Mouse (Mus musculus): ENCODE measurements around the gene Cdh5. TPM values are rescaled to one million over a fixed set of nuclear protein-coding genes. Genes with fewer than 3 reads are reported as not detected.

Cdh5 gene
- polyA plus RNA-seq, 1 experiment from 2014 or later: 17.1 TPM

DNA sequence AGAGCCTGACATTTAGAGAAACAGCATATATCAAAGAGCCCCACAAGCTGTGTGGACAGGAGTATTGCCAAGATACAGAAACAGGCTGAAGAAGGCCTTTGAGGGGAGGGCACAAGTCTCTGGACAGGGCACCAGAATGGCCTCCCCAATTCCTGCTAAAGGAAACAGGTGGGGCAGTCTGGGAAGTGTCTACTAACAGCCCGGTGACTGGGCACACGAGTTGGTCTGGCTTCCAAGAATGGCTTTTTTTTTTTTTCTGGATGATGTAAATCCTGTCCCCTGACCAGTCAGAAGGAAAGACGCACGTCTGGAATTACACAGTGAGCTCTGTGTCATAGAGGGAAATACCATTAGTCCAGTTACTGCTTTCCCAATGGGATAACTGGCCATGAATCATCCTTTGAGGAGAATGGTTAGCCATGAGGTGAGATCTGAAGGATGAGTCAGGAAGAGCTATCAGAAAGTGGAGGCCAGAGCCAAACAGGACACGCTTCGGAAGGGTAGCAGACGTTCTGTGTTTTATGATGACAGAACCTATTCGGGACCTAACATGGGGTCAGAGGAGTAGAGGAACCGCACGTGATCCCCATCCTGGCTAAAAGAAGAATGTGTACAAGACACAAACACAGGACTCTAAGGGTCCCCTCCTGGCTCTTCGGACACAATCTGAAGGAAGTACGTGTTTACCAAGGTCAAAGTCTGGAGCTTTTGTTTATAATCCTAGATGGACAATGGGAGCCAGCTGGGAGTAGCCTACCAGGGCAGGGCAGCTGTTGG lies 20.4 kb downstream of the Cdh5 start:
- DNase-seq (ENCODE audit: low spot score) (no peak), ATAC-seq (replicated peaks; ENCODE audit: low FRiP score) (no peak)
- H3K27ac ChIP-seq (ENCODE audit: low read depth, low read length): no peak overlapping the region
- H3K4me3 ChIP-seq (ENCODE audit: low read depth, low read length): no peak overlapping the region
- H3K4me1 ChIP-seq (replicated peaks; ENCODE audit: control insufficient read depth, insufficient read depth, low read length): no peaks in the 10 kb centered on the region
- H3K4me2 ChIP-seq: no peak overlapping the region
- no peak overlapping the region for H3K9ac ChIP-seq (ENCODE audit: low read depth, low read length)
- H3K9me3 ChIP-seq (ENCODE audit: control insufficient read depth, low read length): no peaks in the 10 kb centered on the region
- no peaks in the 10 kb centered on the region for H3K27me3 ChIP-seq (replicated peaks; ENCODE audit: control insufficient read depth, insufficient read depth, low read length)
- WGBS: 86% methylated on average over 12 of the region's 12 CpGs
- H3K36me3 ChIP-seq (ENCODE audit: control insufficient read depth, insufficient read depth, low read length): no peaks in the 10 kb centered on the region

DNA sequence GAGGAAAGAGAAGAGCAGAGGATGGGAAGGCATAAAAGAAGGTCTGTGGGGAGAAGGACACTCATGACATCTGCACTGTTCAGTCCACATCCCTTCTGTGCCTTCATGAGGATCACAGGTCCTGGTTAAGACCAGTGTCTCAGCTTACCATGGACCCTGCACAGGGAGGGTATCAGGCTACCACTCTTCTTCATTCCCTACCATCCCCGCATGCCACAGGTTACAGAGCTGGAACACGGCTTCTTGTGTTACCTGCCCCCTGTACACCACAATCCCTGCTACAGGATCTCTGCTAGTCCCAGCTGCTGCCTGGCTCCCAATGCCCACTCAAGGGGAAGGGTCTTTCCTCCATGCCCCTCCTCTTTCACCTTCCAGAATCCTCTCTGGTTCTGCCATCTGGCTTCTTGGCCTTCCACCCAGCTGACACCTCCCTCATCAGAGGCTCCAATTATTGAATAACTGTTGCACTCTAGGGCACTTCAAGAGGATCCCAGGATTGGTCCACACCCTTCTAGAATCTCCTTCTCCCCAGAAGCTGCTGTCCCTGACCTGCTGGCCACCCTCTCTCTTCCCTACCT lies 21.7 kb downstream of the Cdh5 start:
- no peaks in the 10 kb centered on the region for H3K9me3 ChIP-seq (ENCODE audit: control insufficient read depth, low read length)
- no peaks in the 10 kb centered on the region for H3K36me3 ChIP-seq (ENCODE audit: control insufficient read depth, insufficient read depth, low read length)
- no peak overlapping the region for H3K4me3 ChIP-seq (ENCODE audit: low read depth, low read length)
- WGBS: 84% methylated on average over 2 of the region's 2 CpGs
- DNase-seq (ENCODE audit: low spot score): no peak
- H3K27me3 ChIP-seq (replicated peaks; ENCODE audit: control insufficient read depth, insufficient read depth, low read length): no peaks in the 10 kb centered on the region
- ATAC-seq (replicated peaks; ENCODE audit: low FRiP score): no peak
- H3K4me1 ChIP-seq (replicated peaks; ENCODE audit: control insufficient read depth, insufficient read depth, low read length): no peaks in the 10 kb centered on the region
- no peak overlapping the region for H3K4me2 ChIP-seq
- no peak overlapping the region for H3K27ac ChIP-seq (ENCODE audit: low read depth, low read length)
- H3K9ac ChIP-seq (ENCODE audit: low read depth, low read length): no peak overlapping the region

DNA sequence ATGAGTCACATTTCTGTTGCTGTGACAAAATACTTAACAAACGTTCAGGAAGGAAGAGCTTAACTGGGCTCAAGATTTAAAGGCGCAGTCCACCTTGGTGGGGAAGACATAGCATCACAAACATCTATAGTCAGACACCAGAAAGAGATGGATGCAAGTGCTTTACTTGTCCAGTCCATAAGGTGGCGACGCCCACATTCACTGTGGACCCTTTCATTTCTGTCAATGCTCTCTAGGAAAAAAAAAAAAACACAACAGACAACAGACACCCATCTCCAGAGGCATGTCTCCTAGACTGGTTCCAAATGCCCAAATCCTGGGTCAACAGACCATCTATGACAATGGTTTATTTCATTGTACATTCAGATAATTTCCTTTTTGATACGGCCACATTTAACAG lies 23.1 kb downstream of the Cdh5 start:
- no peaks in the 10 kb centered on the region for H3K9me3 ChIP-seq (ENCODE audit: control insufficient read depth, low read length)
- WGBS: 79% methylated on average over 5 of the region's 5 CpGs
- no peak overlapping the region for H3K4me2 ChIP-seq
- DNase-seq (ENCODE audit: low spot score) (no peak), ATAC-seq (replicated peaks; ENCODE audit: low FRiP score) (no peak)
- H3K9ac ChIP-seq (ENCODE audit: low read depth, low read length): no peak overlapping the region
- H3K4me3 ChIP-seq (ENCODE audit: low read depth, low read length): no peak overlapping the region
- no peaks in the 10 kb centered on the region for H3K4me1 ChIP-seq (replicated peaks; ENCODE audit: control insufficient read depth, insufficient read depth, low read length)
- H3K27ac ChIP-seq (ENCODE audit: low read depth, low read length): no peak overlapping the region
- H3K36me3 ChIP-seq (ENCODE audit: control insufficient read depth, insufficient read depth, low read length): no peaks in the 10 kb centered on the region
- no peaks in the 10 kb centered on the region for H3K27me3 ChIP-seq (replicated peaks; ENCODE audit: control insufficient read depth, insufficient read depth, low read length)

DNA sequence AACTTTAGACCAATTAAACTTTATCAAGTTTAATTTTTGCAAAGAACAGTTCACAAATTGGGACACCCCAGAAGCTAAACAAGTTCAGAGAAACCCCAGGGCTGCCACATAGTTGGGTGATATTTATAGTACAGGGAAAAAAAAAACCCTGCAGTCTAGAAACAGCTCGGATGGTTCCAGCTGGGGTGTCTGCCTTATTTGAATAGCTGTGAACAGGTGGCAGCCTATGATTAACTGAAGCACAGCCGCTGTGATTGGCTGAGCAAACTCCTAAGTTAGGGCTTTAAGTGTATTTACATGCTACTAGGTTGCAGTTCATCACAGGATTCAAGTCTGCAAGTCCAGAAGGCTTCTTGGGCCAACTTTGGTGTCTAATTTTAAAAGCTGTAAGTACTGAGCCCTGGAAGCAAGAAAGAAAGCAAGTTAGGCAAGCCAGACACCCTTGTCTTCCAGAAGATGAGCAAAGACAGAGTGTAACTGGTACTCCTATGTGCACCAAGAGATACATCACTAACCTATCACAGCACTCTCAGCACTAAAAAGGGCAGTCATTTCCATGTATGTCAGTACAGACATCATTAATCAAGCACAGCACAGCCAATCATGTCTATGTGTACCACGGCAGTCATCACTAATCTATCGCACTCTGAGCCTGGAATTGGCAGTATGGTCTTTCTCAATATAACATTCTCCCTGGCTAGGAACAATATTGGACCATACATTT lies 25.9 kb downstream of the Cdh5 start:
- H3K9me3 ChIP-seq (ENCODE audit: control insufficient read depth, low read length): no peaks in the 10 kb centered on the region
- no peak overlapping the region for H3K9ac ChIP-seq (ENCODE audit: low read depth, low read length)
- no peaks in the 10 kb centered on the region for H3K4me1 ChIP-seq (replicated peaks; ENCODE audit: control insufficient read depth, insufficient read depth, low read length)
- no peak for DNase-seq (ENCODE audit: low spot score)
- ATAC-seq (replicated peaks; ENCODE audit: low FRiP score): no peak
- H3K27ac ChIP-seq (ENCODE audit: low read depth, low read length): no peak overlapping the region
- no peaks in the 10 kb centered on the region for H3K36me3 ChIP-seq (ENCODE audit: control insufficient read depth, insufficient read depth, low read length)
- H3K4me2 ChIP-seq: no peak overlapping the region
- WGBS: 69% methylated on average over 4 of the region's 4 CpGs
- no peaks in the 10 kb centered on the region for H3K27me3 ChIP-seq (replicated peaks; ENCODE audit: control insufficient read depth, insufficient read depth, low read length)
- no peak overlapping the region for H3K4me3 ChIP-seq (ENCODE audit: low read depth, low read length)

DNA sequence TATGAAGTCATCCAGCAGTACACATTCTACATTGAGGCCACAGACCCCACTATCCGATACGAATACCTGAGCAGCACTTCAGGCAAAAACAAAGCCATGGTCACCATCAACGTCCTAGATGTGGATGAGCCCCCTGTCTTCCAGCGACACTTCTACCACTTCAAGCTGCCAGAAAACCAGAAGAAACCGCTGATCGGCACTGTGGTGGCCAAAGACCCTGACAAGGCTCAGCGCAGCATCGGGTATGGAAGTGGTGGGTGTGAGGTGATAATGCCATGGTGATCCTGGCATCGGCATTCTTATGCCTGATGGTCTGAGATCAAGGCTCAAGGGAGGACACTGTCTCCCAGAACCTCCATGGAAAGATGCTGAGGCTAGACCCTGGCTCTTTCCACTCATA lies 29.5 kb downstream of the Cdh5 start:
- ATAC-seq (replicated peaks; ENCODE audit: low FRiP score): no peak
- no peak overlapping the region for H3K27ac ChIP-seq (ENCODE audit: low read depth, low read length)
- H3K9ac ChIP-seq (ENCODE audit: low read depth, low read length): no peak overlapping the region
- DNase-seq (ENCODE audit: low spot score): no peak
- no peak overlapping the region for H3K4me2 ChIP-seq
- no peaks in the 10 kb centered on the region for H3K27me3 ChIP-seq (replicated peaks; ENCODE audit: control insufficient read depth, insufficient read depth, low read length)
- H3K36me3 ChIP-seq (ENCODE audit: control insufficient read depth, insufficient read depth, low read length): no peaks in the 10 kb centered on the region
- WGBS: 94% methylated on average over 9 of the region's 9 CpGs
- no peaks in the 10 kb centered on the region for H3K9me3 ChIP-seq (ENCODE audit: control insufficient read depth, low read length)
- no peak overlapping the region for H3K4me3 ChIP-seq (ENCODE audit: low read depth, low read length)
- no peaks in the 10 kb centered on the region for H3K4me1 ChIP-seq (replicated peaks; ENCODE audit: control insufficient read depth, insufficient read depth, low read length)

DNA sequence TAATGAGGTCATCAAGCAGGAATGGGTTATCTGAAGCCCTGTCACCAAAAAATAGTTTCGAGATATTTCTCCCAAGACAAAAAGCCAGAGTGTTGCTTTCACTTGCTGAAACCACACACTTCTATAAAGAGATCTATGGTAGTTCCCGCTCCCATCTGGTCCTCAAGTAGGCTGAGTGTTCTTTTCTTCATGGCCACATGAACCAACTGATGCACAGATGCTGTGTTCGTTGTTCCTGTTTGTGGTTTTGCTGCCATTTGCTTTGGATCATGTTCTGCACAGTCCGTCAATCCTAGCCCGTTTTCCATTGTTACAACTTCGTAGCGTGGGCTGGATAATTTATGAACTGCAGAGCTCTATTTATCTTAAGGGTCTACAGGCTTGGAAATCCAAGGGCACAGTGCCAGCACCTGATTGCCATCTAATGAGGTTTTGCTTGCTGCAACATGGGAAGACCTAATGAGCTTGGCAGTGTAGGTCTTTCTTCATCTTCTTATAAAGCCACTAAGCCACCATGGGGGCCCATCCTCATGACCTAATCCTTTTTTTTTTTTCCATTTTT lies 30.1 kb downstream of the Cdh5 start:
- Histone ChIP-seq H3K4me3 (ENCODE audit: low read depth, low read length) (no peak overlapping the region), H3K36me3 (ENCODE audit: control insufficient read depth, insufficient read depth, low read length) (no peaks in the 10 kb centered on the region), H3K4me2 (no peak overlapping the region), H3K27me3 (replicated peaks; ENCODE audit: control insufficient read depth, insufficient read depth, low read length) (no peaks in the 10 kb centered on the region), H3K4me1 (replicated peaks; ENCODE audit: control insufficient read depth, insufficient read depth, low read length) (no peaks in the 10 kb centered on the region), H3K27ac (ENCODE audit: low read depth, low read length) (no peak overlapping the region), H3K9me3 (ENCODE audit: control insufficient read depth, low read length) (no peaks in the 10 kb centered on the region), H3K9ac (ENCODE audit: low read depth, low read length) (no peak overlapping the region)
- DNase-seq (ENCODE audit: low spot score): no peak
- no peak for ATAC-seq (replicated peaks; ENCODE audit: low FRiP score)
- 83% methylated on average over 7 of the region's 7 CpGs for WGBS

DNA sequence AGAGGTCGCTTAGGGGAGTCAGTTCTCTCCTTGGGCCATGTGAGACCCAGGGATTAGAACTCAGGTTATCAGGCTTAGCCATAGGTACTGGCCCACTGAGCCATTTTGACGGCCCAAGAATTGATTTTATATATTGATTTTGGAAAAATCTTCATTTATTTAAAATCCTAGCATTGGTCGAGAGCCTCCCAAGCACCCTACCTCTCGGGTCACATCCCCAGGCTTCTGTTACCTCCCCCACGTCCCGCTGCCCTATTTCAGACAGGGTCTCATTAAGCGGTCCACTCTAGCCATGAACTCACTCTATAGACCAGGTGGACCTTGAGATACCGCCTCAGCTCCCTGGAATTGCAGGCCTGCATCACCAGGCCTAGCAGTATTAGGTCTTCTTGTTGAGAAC lies 33.1 kb downstream of the Cdh5 start:
- no peaks in the 10 kb centered on the region for H3K9me3 ChIP-seq (ENCODE audit: control insufficient read depth, low read length)
- no peak for DNase-seq (ENCODE audit: low spot score)
- H3K4me1 ChIP-seq (replicated peaks; ENCODE audit: control insufficient read depth, insufficient read depth, low read length): no peaks in the 10 kb centered on the region
- H3K4me2 ChIP-seq: no peak overlapping the region
- H3K4me3 ChIP-seq (ENCODE audit: low read depth, low read length): no peak overlapping the region
- H3K9ac ChIP-seq (ENCODE audit: low read depth, low read length): no peak overlapping the region
- H3K27me3 ChIP-seq (replicated peaks; ENCODE audit: control insufficient read depth, insufficient read depth, low read length): no peaks in the 10 kb centered on the region
- 89% methylated on average over 8 of the region's 8 CpGs for WGBS
- no peaks in the 10 kb centered on the region for H3K36me3 ChIP-seq (ENCODE audit: control insufficient read depth, insufficient read depth, low read length)
- ATAC-seq (replicated peaks; ENCODE audit: low FRiP score): no peak
- H3K27ac ChIP-seq (ENCODE audit: low read depth, low read length): no peak overlapping the region

DNA sequence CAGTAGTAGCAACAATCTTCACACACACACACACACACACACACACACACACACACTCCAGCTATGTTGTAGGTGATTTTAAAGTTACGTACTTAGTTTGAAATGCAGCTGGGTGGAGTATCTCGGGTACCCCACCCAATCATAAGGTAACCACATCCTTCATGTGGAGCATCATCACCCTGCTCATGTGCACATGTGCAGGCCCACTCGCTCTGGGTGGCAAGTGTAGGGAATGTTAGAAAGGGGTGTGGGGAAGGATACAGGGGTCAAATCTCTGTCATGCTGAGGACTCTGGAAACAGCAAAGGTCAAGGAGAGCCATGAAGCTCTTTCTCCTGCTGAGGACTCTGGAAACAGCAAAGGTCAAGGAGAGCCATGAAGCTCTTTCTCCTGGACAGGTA lies 34.9 kb downstream of the Cdh5 start:
- Histone ChIP-seq H3K36me3 (ENCODE audit: control insufficient read depth, insufficient read depth, low read length) (no peaks in the 10 kb centered on the region), H3K27ac (ENCODE audit: low read depth, low read length) (no peak overlapping the region), H3K4me1 (replicated peaks; ENCODE audit: control insufficient read depth, insufficient read depth, low read length) (no peaks in the 10 kb centered on the region), H3K4me3 (ENCODE audit: low read depth, low read length) (no peak overlapping the region), H3K9ac (ENCODE audit: low read depth, low read length) (no peak overlapping the region), H3K27me3 (replicated peaks; ENCODE audit: control insufficient read depth, insufficient read depth, low read length) (no peaks in the 10 kb centered on the region), H3K4me2 (no peak overlapping the region), H3K9me3 (ENCODE audit: control insufficient read depth, low read length) (no peaks in the 10 kb centered on the region)
- ATAC-seq (replicated peaks; ENCODE audit: low FRiP score) (no peak), DNase-seq (ENCODE audit: low spot score) (no peak)
- 81% methylated on average over 3 of the region's 3 CpGs for WGBS
